Mouse (Mus musculus): ENCODE results near the gene Mylk4. TPM values are rescaled to one million over a fixed set of nuclear protein-coding genes. Genes with fewer than 3 reads are reported as not detected.

Mylk4 gene
- polyA plus RNA-seq, 1 experiment, result not detected

DNA sequence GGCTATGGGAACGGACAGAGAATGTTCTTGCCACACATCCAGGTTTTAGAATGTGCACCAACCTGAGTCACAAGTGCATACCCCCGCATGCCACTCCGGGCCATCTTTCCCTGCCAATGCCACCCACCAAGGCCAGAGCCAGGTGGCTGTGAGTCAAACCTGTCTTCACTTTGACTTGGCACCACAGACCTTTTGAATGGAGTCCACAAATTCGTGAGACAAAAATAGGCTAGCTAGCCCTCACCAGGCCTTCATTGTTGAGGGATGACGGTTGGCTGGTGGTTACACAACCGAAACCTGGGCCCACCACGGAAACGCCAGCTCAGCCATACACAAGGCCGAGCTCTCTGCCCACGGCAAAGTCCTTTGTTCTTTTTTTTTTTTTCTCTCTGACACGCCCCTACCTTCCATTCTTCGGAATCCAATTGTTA lies 103.6 kb downstream of the Mylk4 start:
- no peak overlapping the region for H3K27ac ChIP-seq (ENCODE audit: insufficient read depth, low read depth, low read length)
- 66% methylated on average over 12 of the region's 12 CpGs for WGBS
- H3K27me3 ChIP-seq (ENCODE audit: control insufficient read depth, insufficient read depth, low read length), result no peaks in the 10 kb centered on the region
- no peaks in the 10 kb centered on the region for H3K36me3 ChIP-seq (ENCODE audit: control insufficient read depth, insufficient read depth, low read length)
- no peaks in the 10 kb centered on the region for H3K4me1 ChIP-seq (ENCODE audit: control insufficient read depth, insufficient read depth, insufficient read length, low read length)
- TF ChIP-seq CTCF (IDR thresholded peaks at IDR 0.05; ENCODE audit: extremely low read depth, insufficient read length, insufficient replicate concordance, low read depth, low read length), result no peak
- TF ChIP-seq POLR2A (IDR thresholded peaks at IDR 0.05; ENCODE audit: low read depth, low read length), result no peak
- H3K4me3 ChIP-seq (ENCODE audit: low read depth, low read length), result no peak overlapping the region

DNA sequence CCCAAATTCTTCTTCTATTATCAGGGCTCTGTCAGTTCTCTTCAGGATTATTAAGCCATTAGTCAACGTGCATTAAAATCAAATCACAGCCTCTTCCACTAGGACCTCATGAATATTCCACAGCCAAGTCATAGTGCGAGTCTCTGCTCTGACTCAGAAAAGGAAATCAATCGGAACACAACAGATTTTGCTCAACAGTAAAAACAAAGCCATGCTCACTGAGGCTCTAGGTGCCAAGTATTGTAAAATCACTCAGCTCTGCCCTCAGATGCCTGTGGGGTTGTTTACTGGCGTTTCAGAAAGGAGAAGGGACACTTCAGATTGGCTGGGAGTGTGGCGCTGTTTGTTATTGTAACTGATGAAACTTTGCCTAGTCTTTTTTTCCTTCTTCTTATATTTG lies 104.8 kb downstream of the Mylk4 start:
- no peaks in the 10 kb centered on the region for H3K4me1 ChIP-seq (ENCODE audit: control insufficient read depth, insufficient read depth, insufficient read length, low read length)
- H3K27ac ChIP-seq (ENCODE audit: insufficient read depth, low read depth, low read length), result no peak overlapping the region
- no peaks in the 10 kb centered on the region for H3K36me3 ChIP-seq (ENCODE audit: control insufficient read depth, insufficient read depth, low read length)
- no peaks in the 10 kb centered on the region for H3K27me3 ChIP-seq (ENCODE audit: control insufficient read depth, insufficient read depth, low read length)
- 59% methylated on average over 5 of the region's 5 CpGs for WGBS
- no peak overlapping the region for H3K4me3 ChIP-seq (ENCODE audit: low read depth, low read length)
- TF ChIP-seq CTCF (IDR thresholded peaks at IDR 0.05; ENCODE audit: extremely low read depth, insufficient read length, insufficient replicate concordance, low read depth, low read length), result no peak
- no peak for TF ChIP-seq POLR2A (IDR thresholded peaks at IDR 0.05; ENCODE audit: low read depth, low read length)

DNA sequence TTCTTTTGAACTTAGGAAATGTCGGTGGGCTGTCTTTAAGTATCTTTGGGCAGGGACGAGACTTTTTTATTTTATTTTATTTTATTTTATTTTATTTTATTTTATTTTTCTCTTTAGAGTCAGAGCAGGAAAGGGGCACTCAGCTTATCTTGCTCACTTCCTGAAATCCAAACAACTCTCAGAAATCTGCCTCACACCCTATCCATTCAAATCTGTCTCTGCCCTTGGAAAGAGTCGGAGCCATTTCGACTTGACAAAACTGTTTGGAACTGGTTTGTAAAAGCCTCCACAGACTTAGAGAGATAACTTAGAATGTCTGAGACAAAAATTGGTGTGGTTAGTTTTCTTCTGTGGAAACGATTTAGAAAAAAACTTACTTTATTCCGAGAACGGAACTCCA lies 113.0 kb downstream of the Mylk4 start:
- Histone ChIP-seq H3K4me3 (ENCODE audit: low read depth, low read length) (no peak overlapping the region), H3K27ac (ENCODE audit: insufficient read depth, low read depth, low read length) (no peak overlapping the region), H3K36me3 (ENCODE audit: control insufficient read depth, insufficient read depth, low read length) (no peaks in the 10 kb centered on the region), H3K27me3 (ENCODE audit: control insufficient read depth, insufficient read depth, low read length) (no peaks in the 10 kb centered on the region; the same call in 1 of the 2 replicates), H3K4me1 (ENCODE audit: control insufficient read depth, insufficient read depth, insufficient read length, low read length) (no peaks in the 10 kb centered on the region)
- no peak for TF ChIP-seq POLR2A (IDR thresholded peaks at IDR 0.05; ENCODE audit: low read depth, low read length)
- TF ChIP-seq CTCF (IDR thresholded peaks at IDR 0.05; ENCODE audit: extremely low read depth, insufficient read length, insufficient replicate concordance, low read depth, low read length), result no peak
- 62% methylated on average over 7 of the region's 7 CpGs for WGBS

DNA sequence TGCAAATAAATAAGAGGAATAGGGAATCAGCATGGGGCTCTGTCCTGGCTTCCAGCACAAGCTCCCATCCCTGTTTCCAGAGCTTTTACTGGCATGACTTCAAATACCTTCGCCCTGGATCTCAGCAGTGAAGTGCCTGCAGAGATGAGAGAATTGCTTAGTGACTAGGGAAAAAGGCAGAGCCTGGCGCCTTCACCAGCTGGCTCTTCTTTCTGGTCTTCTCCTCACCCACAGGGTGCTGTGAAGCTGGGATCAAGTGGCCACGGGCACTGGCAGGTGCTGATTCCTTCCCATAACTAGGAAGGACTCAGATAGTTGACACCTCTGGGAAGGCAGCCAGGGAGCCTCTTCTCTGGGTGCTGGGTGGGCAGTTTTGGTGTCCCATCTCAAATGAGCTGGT lies 115.5 kb downstream of the Mylk4 start:
- TF ChIP-seq CTCF (IDR thresholded peaks at IDR 0.05; ENCODE audit: extremely low read depth, insufficient read length, insufficient replicate concordance, low read depth, low read length), result no peak
- TF ChIP-seq POLR2A (IDR thresholded peaks at IDR 0.05; ENCODE audit: low read depth, low read length), result no peak
- no peaks in the 10 kb centered on the region for H3K4me1 ChIP-seq (ENCODE audit: control insufficient read depth, insufficient read depth, insufficient read length, low read length)
- WGBS, result 62% methylated on average over 3 of the region's 3 CpGs
- no peaks in the 10 kb centered on the region; the same call in 1 of the 2 replicates for H3K27me3 ChIP-seq (ENCODE audit: control insufficient read depth, insufficient read depth, low read length)
- no peak overlapping the region for H3K4me3 ChIP-seq (ENCODE audit: low read depth, low read length)
- no peak overlapping the region for H3K27ac ChIP-seq (ENCODE audit: insufficient read depth, low read depth, low read length)
- no peaks in the 10 kb centered on the region for H3K36me3 ChIP-seq (ENCODE audit: control insufficient read depth, insufficient read depth, low read length)

DNA sequence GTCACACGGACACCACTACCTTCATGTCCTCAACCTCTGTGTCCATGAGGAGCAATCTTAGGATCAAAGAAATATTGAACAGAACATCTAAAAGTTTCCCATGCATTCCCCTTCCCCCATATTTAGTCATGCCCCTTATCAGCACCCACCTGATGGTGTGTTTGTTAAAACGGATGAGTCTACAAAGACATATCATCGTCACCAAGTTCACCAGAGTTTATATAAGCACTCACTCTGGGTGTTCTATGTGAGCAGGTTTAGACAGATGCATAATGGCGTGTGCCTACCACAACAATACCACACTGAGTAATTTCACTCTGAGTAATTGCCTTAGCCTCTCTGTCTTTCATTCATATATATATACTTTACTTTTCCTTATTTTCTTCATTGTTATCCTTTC lies 116.4 kb downstream of the Mylk4 start:
- 50% methylated on average over 4 of the region's 4 CpGs for WGBS
- Histone ChIP-seq H3K36me3 (ENCODE audit: control insufficient read depth, insufficient read depth, low read length) (no peaks in the 10 kb centered on the region), H3K27ac (ENCODE audit: insufficient read depth, low read depth, low read length) (no peak overlapping the region), H3K4me1 (ENCODE audit: control insufficient read depth, insufficient read depth, insufficient read length, low read length) (no peaks in the 10 kb centered on the region), H3K4me3 (ENCODE audit: low read depth, low read length) (no peak overlapping the region), H3K27me3 (ENCODE audit: control insufficient read depth, insufficient read depth, low read length) (no peaks in the 10 kb centered on the region; the same call in 1 of the 2 replicates)
- TF ChIP-seq POLR2A (IDR thresholded peaks at IDR 0.05; ENCODE audit: low read depth, low read length), result no peak
- no peak for TF ChIP-seq CTCF (IDR thresholded peaks at IDR 0.05; ENCODE audit: extremely low read depth, insufficient read length, insufficient replicate concordance, low read depth, low read length)

DNA sequence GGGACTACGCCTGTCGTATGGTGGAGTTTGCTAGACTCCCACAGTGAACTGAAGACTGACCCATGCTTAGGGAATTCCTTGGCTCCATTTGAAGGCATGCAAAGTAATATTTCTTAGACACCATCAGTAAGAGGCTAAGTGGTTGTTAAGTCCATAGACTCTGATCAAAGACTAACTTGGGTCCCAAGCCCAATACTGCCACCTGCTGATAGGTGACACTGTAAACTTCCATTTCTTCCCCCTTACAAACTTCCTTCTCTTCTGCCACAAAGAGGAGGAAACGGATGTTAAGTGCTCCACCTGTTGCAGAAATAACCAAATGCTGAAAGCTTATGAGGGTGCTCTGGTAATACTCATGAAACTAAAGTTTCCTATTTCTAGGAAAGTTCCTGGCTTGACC lies 121.7 kb downstream of the Mylk4 start:
- no peak overlapping the region for H3K4me3 ChIP-seq (ENCODE audit: low read depth, low read length)
- 64% methylated on average over 3 of the region's 3 CpGs for WGBS

DNA sequence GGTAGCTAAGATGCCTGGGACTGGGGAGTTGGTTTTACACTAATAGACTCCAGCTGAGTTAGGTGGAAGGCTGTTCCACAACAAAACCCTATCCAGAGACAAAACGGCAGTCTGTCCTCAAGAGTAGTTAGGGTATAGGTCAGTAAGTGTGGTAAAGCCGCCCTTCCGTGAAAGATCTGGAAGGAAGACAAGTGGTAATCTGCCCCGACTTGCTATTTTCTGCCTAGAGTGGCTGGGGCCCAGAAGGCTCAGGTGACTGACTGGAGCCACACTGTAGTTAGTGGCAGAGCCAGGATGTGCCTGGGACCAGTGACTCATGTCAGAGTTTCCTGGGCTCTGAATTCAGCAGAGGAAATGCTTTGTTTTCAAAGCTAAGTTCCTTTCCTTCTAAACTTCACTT lies 123.5 kb downstream of the Mylk4 start:
- Histone ChIP-seq H3K4me1 (ENCODE audit: control insufficient read depth, insufficient read depth, insufficient read length, low read length) (no peaks in the 10 kb centered on the region), H3K4me3 (ENCODE audit: low read depth, low read length) (no peak overlapping the region), H3K27ac (ENCODE audit: insufficient read depth, low read depth, low read length) (no peak overlapping the region; the same call in 1 of the 2 replicates), H3K36me3 (ENCODE audit: control insufficient read depth, insufficient read depth, low read length) (no peaks in the 10 kb centered on the region), H3K27me3 (ENCODE audit: control insufficient read depth, insufficient read depth, low read length) (no peaks in the 10 kb centered on the region)
- TF ChIP-seq CTCF (IDR thresholded peaks at IDR 0.05; ENCODE audit: extremely low read depth, insufficient read length, insufficient replicate concordance, low read depth, low read length), result no peak
- no peak for TF ChIP-seq POLR2A (IDR thresholded peaks at IDR 0.05; ENCODE audit: low read depth, low read length)
- WGBS, result 55% methylated on average over 4 of the region's 4 CpGs

More for the DNA sequence above, 121.7 kb downstream of the Mylk4 start:
- no peak for TF ChIP-seq CTCF (IDR thresholded peaks at IDR 0.05; ENCODE audit: extremely low read depth, insufficient read length, insufficient replicate concordance, low read depth, low read length)
- no peak for TF ChIP-seq POLR2A (IDR thresholded peaks at IDR 0.05; ENCODE audit: low read depth, low read length)
- Histone ChIP-seq H3K27me3 (ENCODE audit: control insufficient read depth, insufficient read depth, low read length) (no peaks in the 10 kb centered on the region), H3K4me1 (ENCODE audit: control insufficient read depth, insufficient read depth, insufficient read length, low read length) (no peaks in the 10 kb centered on the region), H3K27ac (ENCODE audit: insufficient read depth, low read depth, low read length) (no peak overlapping the region), H3K36me3 (ENCODE audit: control insufficient read depth, insufficient read depth, low read length) (no peaks in the 10 kb centered on the region)
